Mouse (Mus musculus) E14TG2a.4 (cell line): ENCODE results near the gene Lmntd1.

ENCODE experiments used
- H3K27me3 ChIP-seq: 2 replicates; pipeline ENCODE4 v1.6.1; 2014; ENCODE audit warnings: low read length, control low read depth; ENCODE audit not compliant: insufficient read depth
- H3K36me3 ChIP-seq: 2 replicates; pipeline ENCODE4 v1.6.1; 2014; ENCODE audit warnings: low read length, control low read depth; ENCODE audit not compliant: insufficient read depth
- H3K4me1 ChIP-seq: replicated peaks from 2 replicates; pipeline ENCODE4 v1.6.1; 2014; ENCODE audit warnings: low read depth, low read length, control low read depth
- H3K4me3 ChIP-seq: replicated peaks from 2 replicates; pipeline ENCODE4 v1.5.1; 2014; ENCODE audit warnings: mild to moderate bottlenecking, low read length
- H3K9me3 ChIP-seq: 2 replicates; pipeline ENCODE4 v1.6.1; 2014; ENCODE audit warnings: low read length, control low read depth
- CTCF ChIP-seq: conservative IDR thresholded peaks from 2 replicates; pipeline ENCODE4 v1.5.1; 2014; ENCODE audit warnings: low read length
- NANOG ChIP-seq: IDR thresholded peaks from 2 replicates; pipeline ENCODE4 v1.6.1; 2014; ENCODE audit warnings: borderline replicate concordance, low read length, mixed read lengths
- POU5F1 ChIP-seq: IDR thresholded peaks from 2 replicates; pipeline ENCODE4 v1.6.1; 2014; ENCODE audit warnings: low read length, borderline replicate concordance

Lmntd1 gene

DNA sequence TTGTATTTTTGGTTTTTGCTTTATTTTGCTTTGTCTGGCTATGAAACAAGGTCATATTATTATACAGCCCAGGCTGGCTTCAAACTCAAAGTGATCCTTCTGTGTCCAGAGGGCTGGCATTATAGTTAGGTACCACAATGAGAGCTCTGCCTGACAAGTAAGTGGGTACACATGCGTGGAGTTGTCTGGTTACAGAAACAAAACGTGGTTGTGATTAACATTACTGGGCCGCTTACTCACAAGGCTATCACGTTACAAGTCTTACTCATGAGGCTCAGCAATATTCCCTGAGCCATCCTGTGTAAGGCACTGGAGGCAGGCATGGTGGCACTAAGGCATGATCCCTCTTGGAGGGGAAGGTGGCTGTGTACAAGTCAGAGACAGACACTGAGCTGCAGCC, 49.4 kb downstream of the Lmntd1 start:
- H3K4me1 ChIP-seq, result no peaks in the 10 kb centered on the region
- no peak for TF ChIP-seq POU5F1
- TF ChIP-seq NANOG, result no peak
- TF ChIP-seq CTCF, result no peak
- no peaks in the 10 kb centered on the region for H3K27me3 ChIP-seq
- H3K4me3 ChIP-seq, result no peak overlapping the region
- H3K36me3 ChIP-seq, result no peaks in the 10 kb centered on the region
- H3K9me3 ChIP-seq, result no peaks in the 10 kb centered on the region

DNA sequence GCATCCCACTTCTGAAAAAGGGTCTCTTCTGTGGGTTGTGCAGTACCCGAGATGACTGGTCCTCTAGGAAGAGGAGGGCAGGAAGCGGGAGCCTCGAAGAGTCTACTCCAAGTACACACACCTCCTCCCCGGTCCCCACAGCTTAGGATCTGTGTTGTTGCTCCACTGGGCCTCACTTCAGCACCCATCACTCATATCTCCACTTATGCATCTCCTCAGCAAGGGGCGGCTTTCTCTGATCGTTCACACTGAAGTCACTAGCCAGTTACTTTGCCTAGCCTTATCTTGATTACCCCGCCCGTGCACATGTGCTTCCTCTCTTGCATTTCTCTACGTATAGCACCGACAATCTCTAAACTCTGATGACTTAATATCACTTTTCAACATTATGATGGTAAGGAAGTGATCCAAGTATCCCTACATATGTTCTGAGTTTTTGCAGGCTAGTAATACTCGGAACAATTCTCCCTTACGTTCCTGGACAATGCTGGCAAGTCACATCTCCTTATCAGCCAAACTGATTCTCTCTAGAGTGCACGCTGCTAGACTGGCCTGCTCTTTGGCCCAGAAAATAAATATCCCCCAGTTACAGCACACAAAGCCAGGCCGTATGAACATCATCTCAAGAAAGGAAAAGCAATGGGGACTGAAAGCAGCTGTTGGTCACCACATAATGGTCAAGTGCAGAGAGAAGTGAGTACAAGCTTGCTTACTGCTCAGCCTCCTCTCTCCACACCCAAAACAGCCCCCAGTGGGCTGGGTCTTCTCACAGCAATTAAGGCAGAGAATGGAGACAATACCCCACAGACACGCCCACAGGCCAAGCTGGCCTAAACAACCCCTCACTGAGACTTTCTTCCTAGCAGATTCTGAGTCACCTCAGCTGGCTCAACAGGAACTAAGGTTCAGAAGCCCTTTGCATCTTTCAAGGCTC, 56.8 kb downstream of the Lmntd1 start:
- H3K27me3 ChIP-seq, result no peaks in the 10 kb centered on the region
- TF ChIP-seq NANOG (no peak), CTCF (no peak), POU5F1 (no peak)
- peaks cover 19% of the 10 kb centered on the region for H3K4me1 ChIP-seq
- H3K9me3 ChIP-seq, result no peaks in the 10 kb centered on the region
- H3K4me3 ChIP-seq, result no peak overlapping the region
- H3K36me3 ChIP-seq, result no peaks in the 10 kb centered on the region

DNA sequence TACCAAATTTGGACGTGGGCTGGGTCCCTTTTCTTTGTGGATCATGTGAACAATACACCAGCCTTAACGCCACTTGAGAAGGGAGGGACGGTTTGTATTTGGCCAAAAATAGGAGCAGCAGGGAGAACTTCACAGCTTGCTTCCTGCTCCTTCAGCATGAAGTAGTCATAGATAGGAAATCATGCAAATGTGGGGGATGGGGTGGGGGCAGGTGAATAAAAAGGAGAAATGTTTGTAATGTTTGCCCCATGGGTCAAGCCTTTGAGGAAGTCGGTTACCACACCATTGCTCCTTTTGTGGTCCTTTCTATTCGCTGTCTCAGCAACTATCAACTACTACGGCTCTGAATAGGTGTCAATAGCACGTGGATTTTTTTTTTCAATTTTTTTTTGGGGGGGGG, 60.9 kb downstream of the Lmntd1 start:
- TF ChIP-seq NANOG, result no peak
- no peak for TF ChIP-seq POU5F1
- no peak for TF ChIP-seq CTCF
- peaks cover 17% of the 10 kb centered on the region for H3K4me1 ChIP-seq
- no peaks in the 10 kb centered on the region for H3K36me3 ChIP-seq
- no peak overlapping the region for H3K4me3 ChIP-seq
- no peaks in the 10 kb centered on the region for H3K9me3 ChIP-seq
- no peaks in the 10 kb centered on the region for H3K27me3 ChIP-seq

DNA sequence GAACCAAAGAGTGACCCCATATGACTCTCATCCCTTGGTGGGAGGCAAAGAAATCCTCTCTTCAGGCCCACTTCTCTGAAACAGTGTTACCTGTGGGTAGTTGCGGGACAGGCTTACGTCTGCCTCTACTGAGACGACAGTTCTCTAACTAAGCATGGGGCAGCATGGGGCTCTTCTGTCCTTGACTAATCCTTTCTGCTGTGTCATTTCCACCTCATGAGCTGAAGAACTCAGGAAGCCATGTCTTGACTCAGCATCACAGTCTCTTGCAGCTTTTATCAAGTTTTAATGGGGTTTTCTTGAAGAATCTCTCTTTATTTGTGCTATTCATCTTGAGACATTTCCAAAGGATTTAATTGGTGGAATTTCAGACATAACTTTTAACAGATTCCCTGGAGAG, 61.3 kb downstream of the Lmntd1 start:
- Histone ChIP-seq H3K36me3 (no peaks in the 10 kb centered on the region), H3K4me3 (no peak overlapping the region), H3K4me1 (peaks cover 13% of the 10 kb centered on the region), H3K27me3 (no peaks in the 10 kb centered on the region), H3K9me3 (no peaks in the 10 kb centered on the region)
- TF ChIP-seq POU5F1 (no peak), NANOG (no peak), CTCF (no peak)

DNA sequence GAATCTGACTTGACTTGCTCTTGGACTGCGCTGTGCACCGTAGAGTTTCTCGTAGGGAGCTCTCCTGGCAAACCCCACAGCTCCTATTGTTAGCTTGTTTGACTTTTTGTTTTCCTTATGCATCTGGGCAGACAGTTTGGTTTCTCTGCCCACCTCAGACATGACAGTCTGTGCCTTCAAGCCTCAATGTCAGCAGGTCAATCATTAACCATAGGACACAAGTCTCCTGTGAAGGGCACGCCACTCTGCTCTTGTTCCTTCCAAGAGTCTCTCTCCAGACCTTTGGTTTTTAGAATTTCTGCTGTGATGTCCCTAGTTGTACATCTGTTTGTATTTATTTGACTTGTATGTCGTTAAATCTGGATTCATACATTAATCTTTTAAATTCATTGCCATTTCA, 63.1 kb downstream of the Lmntd1 start:
- Histone ChIP-seq H3K36me3 (no peaks in the 10 kb centered on the region), H3K4me1 (peaks cover 8% of the 10 kb centered on the region; the same call in 1 of the 2 replicates), H3K4me3 (no peak overlapping the region), H3K9me3 (no peaks in the 10 kb centered on the region), H3K27me3 (no peaks in the 10 kb centered on the region)
- TF ChIP-seq POU5F1 (no peak), CTCF (no peak), NANOG (no peak)

DNA sequence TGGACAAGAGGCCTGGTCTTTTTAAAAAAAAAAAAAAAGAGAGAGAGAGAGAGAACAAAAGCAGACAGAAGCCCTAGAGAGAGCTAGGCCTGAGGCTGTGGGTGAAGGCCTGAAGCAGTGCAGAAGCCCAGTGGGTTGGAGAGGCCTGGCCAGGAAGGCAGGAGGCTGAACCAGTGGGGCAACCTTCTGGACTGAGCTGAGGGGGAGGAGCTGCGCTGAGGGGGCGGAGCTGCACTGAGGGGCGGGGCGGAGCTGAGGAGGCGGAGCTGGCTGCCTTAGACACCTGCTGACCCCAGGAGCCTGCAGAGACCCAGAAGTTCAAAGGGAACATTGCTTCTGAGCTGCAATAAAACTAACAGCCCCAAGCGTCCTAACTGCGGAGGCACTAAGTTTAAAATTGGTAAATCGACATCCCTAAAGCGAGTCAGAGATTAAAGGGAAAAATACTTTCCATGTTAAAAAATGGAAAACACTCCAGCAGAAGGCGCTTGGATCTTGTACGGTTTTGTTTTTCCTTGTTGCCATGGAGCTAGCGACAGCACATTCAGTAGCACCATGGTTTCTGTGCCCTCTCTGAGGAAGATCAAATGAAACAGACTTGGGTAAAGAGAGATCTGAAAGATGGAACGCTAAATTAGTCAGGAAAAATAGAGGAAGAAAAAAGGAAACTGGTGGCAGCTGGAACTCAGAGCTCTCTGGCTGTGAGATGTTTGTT, 68.0 kb downstream of the Lmntd1 start:
- Histone ChIP-seq H3K4me1 (peaks cover 5% of the 10 kb centered on the region; the same call in 1 of the 2 replicates), H3K9me3 (peaks cover 9% of the 10 kb centered on the region)

DNA sequence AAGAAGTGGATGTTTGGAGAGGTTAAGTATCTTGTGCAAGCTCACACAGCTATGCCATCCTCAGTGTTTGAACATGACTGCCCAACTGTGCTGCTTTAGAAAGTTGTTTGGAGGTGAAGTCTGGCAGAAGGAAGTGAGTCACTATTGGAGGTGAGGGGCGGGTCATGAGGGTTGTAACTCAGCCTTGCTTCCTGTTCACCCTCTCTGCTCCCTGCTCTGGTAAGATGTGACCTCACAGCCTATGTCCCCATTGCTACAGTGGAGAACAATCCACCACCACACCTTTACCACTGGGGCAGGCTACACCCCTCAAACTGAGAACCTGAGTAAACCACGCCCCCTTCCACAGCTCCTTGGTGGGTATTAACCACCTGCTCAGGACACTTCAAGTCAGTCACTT, 69.3 kb downstream of the Lmntd1 start:
- no peaks in the 10 kb centered on the region for H3K27me3 ChIP-seq
- no peak for TF ChIP-seq NANOG
- TF ChIP-seq POU5F1, result no peak
- no peaks in the 10 kb centered on the region for H3K36me3 ChIP-seq

More for the DNA sequence above, 68.0 kb downstream of the Lmntd1 start:
- H3K36me3 ChIP-seq, result no peaks in the 10 kb centered on the region
- TF ChIP-seq NANOG (no peak), POU5F1 (no peak), CTCF (no peak)
- H3K4me3 ChIP-seq, result no peak overlapping the region
- no peaks in the 10 kb centered on the region for H3K27me3 ChIP-seq

DNA sequence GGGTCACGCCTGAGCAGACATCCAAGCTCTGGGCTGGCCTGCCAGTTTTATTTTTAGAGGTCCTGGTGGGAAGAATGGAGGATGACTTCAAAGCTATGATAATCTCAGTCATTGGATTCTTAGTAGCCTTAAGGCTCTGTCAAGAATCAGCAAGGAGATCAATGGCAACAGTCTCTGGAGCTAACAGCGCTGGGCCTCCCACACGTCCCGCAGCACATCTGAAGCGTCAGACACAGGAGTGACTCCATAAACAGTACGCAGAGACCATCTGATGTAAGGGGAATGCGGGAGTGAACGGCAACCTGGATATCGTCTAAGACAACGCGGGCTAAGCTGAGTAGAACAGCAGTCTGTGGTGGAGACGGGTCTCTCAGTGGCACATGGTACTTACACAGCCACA, 69.8 kb downstream of the Lmntd1 start:
- Histone ChIP-seq H3K36me3 (no peaks in the 10 kb centered on the region), H3K9me3 (peaks cover 9% of the 10 kb centered on the region), H3K4me1 (peaks cover 5% of the 10 kb centered on the region; the same call in 1 of the 2 replicates), H3K27me3 (no peaks in the 10 kb centered on the region), H3K4me3 (no peak overlapping the region)
- TF ChIP-seq POU5F1 (no peak), CTCF (no peak), NANOG (no peak)

More for the DNA sequence above, 69.3 kb downstream of the Lmntd1 start:
- Histone ChIP-seq H3K4me3 (no peak overlapping the region), H3K4me1 (peaks cover 5% of the 10 kb centered on the region; the same call in 1 of the 2 replicates), H3K9me3 (peaks cover 9% of the 10 kb centered on the region)

DNA sequence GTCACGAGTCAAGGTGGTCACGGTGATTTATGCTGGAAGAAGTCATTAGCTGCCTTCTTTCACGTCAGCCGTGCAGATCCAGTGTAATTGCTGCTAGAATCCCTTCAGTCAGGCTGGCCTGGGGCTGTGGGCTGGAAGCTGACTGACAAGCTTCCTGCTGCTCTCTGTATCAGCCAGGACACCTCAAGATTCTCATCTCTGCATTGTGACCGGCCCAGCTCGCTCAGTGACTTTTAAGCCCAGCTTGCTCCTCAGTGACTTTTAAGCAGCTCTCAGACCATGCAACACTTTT, 74.6 kb downstream of the Lmntd1 start:
- H3K4me1 ChIP-seq, result no peaks in the 10 kb centered on the region
- TF ChIP-seq NANOG (no peak), POU5F1 (no peak), CTCF (no peak)
- no peak overlapping the region for H3K4me3 ChIP-seq
- no peaks in the 10 kb centered on the region for H3K27me3 ChIP-seq
- H3K9me3 ChIP-seq, result peaks cover 9% of the 10 kb centered on the region
- H3K36me3 ChIP-seq, result no peaks in the 10 kb centered on the region
